Mouse (Mus musculus) c-Kit-negative CD71-positive TER-119-positive erythroid progenitor cells, embryonic 14.5 days (primary cell): ENCODE measurements around the gene Rbmx.

ENCODE experiments used
- DNase-seq: peaks from one replicate; pipeline ENCODE4 v3.0.0-alpha.2; 2013; ENCODE audit warnings: low read depth, low spot score

The Rbmx gene

DNA sequence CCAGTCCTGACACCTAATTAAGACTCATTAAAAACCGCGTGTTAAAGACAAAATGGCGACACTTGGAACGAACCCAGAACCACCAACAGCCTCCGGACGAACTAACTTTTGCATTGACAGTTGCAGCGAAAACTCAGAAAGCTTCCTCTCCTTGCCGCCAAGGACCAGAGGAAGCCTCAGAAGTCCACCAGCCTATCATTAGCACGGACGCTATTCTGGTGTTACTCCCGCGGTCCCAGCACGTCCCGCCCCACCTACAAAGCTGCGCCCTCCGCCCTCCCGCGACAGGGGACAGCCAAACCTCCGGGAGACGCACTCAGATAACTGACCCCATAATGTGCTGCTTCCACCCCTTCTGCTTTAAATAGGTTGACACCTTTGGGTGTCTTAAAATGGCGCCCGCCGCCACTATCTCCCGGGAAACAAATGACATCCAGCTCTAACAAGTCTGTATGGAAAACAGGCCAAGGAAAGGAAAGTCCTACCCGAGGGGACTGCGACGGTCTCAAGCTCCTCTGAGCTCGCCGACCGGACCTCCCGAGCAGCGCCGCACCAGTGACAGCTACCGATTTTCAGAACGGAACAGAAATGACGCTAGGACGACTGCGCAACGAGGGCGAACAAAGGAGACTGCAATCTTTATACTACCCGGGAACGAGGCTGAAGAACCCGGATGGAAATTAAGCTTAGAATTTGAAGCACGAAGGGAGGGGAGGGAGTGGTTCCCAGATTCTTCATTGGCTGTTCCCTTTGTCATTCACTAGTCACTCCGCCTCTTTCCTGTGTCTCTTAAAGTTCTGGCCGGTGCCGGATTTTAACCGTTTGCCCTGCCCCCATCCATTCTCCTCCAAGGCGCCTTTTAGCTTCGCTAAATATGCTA, at the start of gene Rbmx:
TSS of gene Rbmx (minus strand) at position 670 of the 880 bp plus-strand sequence.
- peak; percentile 79 for DNase-seq

GRCm38 (mm10) chrX:57433897-57434296, 41.1 kb upstream of the Rbmx start:
- DNase-seq = no peak

DNA sequence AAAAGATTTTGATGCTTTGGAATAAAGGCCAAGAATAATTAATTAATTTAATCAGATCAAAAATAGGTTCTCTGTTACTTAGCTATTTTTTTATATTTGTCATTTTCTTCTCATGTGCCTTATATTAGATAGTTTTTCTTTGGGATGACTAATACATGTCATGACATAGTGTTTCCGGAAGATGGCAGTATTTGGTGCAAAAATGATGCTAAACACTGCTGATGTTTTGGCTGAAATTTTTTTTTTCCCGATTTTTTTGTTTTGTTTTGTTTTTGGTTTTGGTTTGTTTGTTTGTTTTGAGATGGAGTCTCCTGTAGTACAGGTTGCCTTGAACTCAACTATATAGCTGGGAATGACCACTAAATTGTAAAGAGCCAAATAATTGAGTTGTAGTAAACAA, 38.8 kb upstream of the Rbmx start:
- DNase-seq = no peak

- no peak for DNase-seq
Observed at GRCm38 (mm10) chrX:57408769-57409168, 15.9 kb upstream of the Rbmx start, which contains the start of gene Gm364. TSS of gene Gm364 (plus strand) at chrX:57409154.

DNA sequence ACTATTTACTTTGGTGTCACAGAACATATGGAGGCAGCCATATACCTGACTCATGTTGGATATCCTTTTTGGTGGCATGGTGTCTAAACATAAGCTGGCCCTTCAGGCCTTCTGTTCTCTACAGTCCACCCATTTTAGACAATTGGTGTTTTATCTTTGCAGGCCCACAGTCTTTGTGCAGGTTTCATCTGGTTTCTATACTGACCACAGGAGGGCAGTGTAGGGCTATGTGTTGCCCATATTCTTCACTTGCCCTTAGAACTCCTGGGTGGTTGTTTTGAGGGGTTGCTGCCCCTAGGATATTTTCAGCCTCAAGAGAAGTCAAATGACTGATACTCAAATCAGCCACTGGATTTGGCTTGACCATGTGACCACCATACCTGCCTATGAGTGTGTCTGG, 10.8 kb upstream of the Rbmx start:
- no peak for DNase-seq

DNA sequence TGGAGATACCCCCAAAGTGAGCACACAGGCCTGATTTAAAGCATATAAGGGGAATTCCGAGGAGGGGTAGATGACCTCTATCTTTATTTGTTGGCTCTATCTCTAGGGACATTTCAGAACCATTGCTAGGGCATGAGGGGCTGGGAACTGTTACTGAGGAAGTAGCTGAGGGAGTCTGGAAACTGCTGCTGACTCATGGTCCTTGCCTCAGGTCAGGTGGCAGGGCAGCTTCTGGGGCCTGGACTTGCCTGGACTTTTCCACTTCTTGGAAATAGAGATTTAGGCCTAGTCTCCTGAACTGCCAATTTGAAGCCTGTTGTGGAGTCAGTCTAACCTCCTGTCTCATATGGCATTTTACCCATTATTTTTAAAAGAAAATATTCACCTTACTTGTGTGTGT, 8.6 kb upstream of the Rbmx start:
- no peak for DNase-seq

DNA sequence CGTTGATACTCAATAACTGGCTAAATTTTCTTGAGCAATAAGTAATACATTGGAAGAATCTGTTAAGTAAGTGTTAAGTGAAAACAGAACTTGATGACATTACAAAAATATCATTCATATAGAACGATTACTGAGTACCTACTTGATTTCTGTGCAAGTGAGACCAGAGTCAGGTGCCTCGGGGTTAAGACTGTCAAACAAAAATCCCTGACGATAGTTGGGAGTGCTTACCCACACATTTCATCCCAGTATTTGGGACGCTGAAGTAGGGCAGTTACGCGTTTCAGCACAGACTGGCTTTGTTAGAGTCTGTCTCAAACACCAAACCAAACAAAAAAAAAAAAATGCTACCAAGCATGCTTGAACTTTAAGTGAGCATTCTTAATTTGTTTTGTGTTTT, 576 bp upstream of the Rbmx start:
- DNase-seq = no peak

DNA sequence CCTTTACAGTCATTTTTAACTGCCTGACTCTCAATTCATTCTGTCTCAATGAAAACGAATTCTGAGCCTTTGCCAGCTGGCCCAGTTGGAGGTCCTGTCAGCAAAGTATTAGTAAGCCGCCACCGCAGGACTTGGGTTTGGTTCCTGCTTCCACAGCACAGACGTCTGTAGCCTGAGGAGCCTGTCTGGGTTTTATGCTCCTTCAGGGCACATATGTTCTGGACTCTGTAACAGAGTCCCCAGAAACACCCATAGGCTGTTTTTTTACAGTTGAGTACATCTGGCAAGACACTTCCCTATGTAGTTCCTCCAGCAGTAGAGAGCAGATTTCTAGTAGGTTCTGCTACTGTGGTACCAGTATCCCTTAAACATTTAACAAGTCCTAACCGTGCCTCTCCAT, 11.9 kb downstream of the Rbmx start:
- no peak for DNase-seq

DNA sequence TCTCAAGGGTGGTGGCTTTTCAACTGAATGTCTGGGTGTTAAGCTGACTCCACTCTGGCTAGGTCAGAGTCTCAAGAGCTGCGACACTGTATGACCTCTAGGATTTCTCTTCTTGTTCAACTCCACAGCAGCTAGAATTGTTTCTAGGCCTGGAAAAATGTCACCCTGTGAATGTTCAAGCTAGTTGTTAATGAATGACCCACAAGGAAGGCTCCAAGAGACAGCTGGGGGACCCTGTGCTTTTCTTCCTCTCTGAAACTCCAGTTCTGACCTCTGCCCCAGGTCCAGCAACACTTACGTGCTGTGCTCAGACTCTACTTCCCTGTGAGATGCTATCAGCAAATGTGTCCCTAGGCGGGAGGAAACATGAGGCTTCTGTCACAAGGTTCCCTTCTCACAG, 14.3 kb downstream of the Rbmx start:
- no peak for DNase-seq

GRCm38 (mm10) chrX:57377096-57377495, 15.7 kb downstream of the Rbmx start:
- no peak for DNase-seq

DNA sequence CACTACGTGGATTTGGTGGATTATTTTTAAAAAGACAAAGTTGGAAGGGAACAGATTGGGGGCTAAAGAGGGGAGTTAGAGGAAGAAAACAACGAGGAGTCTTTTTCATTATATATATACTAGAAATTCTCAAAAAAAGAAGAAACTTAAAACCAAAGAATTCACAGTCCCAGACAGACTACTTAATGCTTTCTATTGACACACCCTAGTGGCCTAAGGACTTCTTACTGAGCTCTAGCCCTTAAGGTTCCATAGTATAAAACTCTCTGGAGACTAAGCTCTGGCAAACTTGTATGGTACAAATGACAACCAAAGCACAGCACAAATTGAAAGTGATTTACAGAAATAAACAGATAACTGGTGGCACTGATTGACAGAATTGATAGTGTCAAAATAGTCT, 18.8 kb downstream of the Rbmx start:
- DNase-seq = no peak

DNA sequence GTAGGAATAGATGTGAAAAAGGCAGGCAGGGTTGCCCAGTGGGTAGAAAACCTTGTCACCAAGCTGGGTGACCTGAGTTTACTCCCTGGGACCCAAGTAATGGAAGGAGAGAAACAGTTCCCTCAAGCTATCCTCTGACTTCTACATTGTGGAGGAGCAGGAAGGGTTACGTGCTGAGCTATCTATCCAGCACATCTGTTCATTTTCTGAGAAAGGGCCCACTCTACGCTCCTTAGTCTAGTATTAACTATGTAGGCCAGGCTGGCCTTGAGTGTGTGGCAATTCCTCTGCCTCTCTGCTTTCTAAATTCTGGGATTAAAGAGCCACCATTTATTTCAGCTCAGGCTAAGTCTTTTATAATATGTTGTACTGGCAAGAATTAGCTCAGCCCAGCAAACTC, 19.3 kb downstream of the Rbmx start:
- peak; percentile 49 for DNase-seq

DNA sequence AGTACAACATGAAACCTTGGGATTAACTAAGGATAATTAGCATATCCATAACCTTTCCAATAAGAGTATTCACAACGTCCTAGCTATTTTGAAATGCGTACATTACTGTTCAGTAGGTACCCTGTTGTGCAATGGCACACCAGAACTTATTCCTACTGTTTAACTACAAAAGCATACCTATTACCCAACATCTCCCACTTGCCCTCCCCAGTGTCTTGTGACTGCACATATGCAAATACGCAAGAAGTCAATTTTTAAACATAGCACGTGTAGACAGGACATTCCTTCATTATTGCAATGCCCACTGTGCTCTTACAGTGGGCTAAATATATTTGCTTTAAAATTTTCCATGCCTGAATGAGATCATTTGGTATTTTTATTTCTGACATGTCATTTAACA, 19.9 kb downstream of the Rbmx start:
- DNase-seq = no peak

GRCm38 (mm10) chrX:57364891-57365569, 27.8 kb downstream of the Rbmx start:
- peak; percentile 66 for DNase-seq

DNA sequence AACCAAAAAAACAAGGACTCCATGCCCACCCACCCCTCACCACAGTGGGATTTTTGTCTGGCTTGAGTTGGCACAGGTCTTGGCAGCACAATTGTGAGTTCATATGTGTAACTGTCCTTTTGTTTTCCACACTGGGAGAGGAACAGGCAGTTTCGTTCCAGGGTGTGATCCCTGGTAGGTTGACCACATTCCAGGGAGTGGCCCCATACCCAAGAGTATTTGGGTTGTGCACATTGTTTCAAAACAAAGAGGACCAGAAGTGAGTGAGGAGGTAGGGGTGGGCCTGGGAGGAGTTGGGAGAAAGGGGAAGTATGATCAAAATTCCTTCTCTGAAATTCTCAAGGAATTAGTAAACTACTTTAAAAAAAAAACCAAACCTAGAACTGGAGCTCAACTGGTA, 33.5 kb downstream of the Rbmx start:
- DNase-seq = no peak

- DNase-seq = no peak
Observed at GRCm38 (mm10) chrX:57339220-57339619, 53.6 kb downstream of the Rbmx start.

GRCm38 (mm10) chrX:57338371-57339211, 54.2 kb downstream of the Rbmx start, which contains the start of gene Arhgef6:
TSS of gene Arhgef6 (minus strand) at chrX:57338729.
- DNase-seq = no peak

DNA sequence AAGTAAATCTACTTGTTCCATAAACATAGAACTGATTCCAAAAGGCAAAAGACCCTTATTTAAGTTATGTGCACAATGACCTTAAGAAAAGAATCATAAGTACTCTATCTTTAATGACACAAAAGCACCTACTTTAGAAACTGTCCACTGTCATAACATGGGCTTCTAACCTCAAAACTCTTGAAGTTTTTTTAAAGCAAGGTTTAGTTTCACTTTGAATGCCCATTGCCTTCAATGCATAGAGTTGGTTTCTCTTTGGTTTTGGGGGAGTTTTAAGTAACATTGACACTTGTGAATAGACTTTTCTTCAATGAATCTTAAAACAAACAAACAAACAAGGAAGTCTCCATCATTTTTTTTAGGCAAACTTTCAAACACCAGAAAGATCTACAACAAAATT, 55.3 kb downstream of the Rbmx start:
- DNase-seq = no peak

DNA sequence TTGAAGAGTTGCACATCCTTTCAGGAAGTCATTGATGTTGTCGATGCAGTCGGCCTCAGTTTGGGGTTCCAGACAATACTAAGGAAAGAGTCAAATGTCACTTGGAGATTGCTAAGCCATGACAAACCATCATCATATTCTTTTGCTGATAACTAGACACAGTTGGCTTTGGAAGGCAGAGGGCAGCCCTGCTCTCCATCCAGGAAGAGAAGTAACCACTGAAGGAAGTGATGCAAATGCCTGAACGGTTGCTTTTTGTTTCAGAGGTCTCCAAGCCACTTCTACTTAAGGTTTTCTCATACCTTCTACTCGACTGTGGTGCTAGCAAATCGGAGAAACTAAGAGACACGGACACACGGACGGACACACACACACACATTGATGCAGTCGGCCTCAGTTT, 55.9 kb downstream of the Rbmx start:
- no peak for DNase-seq

DNA sequence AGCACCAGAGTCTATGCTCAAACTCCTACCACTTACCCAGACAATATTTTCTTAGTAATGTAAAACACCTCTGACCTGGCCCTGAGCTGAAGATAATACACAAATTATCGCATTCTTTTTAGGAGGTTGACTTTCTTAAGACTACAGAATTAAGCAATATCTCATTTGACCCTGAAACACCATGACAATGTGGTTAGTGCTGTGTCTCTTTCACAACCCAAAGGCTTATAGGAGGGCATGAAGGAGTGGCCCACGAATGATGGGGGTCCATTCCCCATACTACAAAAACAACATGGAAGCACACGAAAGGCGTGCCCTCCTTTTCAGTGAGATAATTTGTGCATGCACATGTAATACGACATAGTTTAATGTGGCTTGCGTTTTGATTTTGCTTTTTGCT, 57.5 kb downstream of the Rbmx start:
- DNase-seq = no peak
